Mouse (Mus musculus) megakaryocyte, embryonic 14.5 days (primary cell): ENCODE data around the gene Fam155a.

ENCODE experiments used
- FLI1 ChIP-seq: IDR thresholded peaks from 2 replicates; pipeline ENCODE4 v1.6.1; 2012; ENCODE audit warnings: low read length, inconsistent platforms, mixed read lengths
- GATA1 ChIP-seq: IDR thresholded peaks from 3 replicates; pipeline ENCODE4 v1.6.1; 2012; ENCODE audit warnings: mixed read lengths, low read length, inconsistent platforms, borderline replicate concordance

GRCm38 (mm10) chr8:9335933-9336303, 435.0 kb downstream of the Fam155a start:
- TF ChIP-seq FLI1: no peak
- no peak for TF ChIP-seq GATA1
